Mouse (Mus musculus) liver, embryonic 14 days (tissue): Measurements from ENCODE around the gene Nr2e3. TPM values are rescaled to one million over a fixed set of nuclear protein-coding genes. Genes with fewer than 3 reads are reported as not detected.

ENCODE experiments used
- polyA plus RNA-seq: library from polyadenylated mRNA; depleted of rRNA; stranded (reverse); fragments of >200 nt; gene quantifications from 2 replicates; pipeline ENCODE4 v1.2.3, GENCODE M21; 2012; rRNA removed

The Nr2e3 gene
- polyA plus RNA-seq, result 0.03 TPM in 1 of 2 replicates, not detected in the other

GRCm38 (mm10) chr9:59960559-59960958 lies at the start of gene Nr2e3:
TSS of gene Nr2e3 (minus strand) at chr9:59960659.

Other genes starting within 250 kb of the Nr2e3 start
- gene Senp8, start 209.9 kb downstream of the Nr2e3 start, polyA plus RNA-seq, result 1.5 and 1.6 TPM in 2 replicates
- 2.7 TPM in 2 replicates for gene Myo9a, start 209.8 kb downstream of the Nr2e3 start, polyA plus RNA-seq